Mouse (Mus musculus) lung, adult 2 months (tissue): ENCODE results near the gene Cmtm4. TPM values are rescaled to one million over a fixed set of nuclear protein-coding genes. Genes with fewer than 3 reads are reported as not detected.
A peak's percentile ranks its signal among the peaks of the same experiment; 100 is the strongest.

Experiments used
- DNase-seq: peaks from one replicate; pipeline ENCODE4 v3.0.0; 2022
- H3K4me1 ChIP-seq: fragments of 200-500 bp; 2 replicates; pipeline ENCODE4 v1.6.1; 2011; ENCODE audit warnings: low read length; ENCODE audit not compliant: control insufficient read depth, insufficient read depth
- H3K4me3 ChIP-seq: fragments of 200-500 bp; replicated peaks from 2 replicates; pipeline ENCODE3; 2011; ENCODE audit warnings: low read depth, mild to moderate bottlenecking, control low read depth, low read length; ENCODE audit errors: extremely low read depth
- CTCF ChIP-seq: fragments of 200-500 bp; IDR thresholded peaks from 2 replicates; pipeline ENCODE4 v1.5.1; 2011; ENCODE audit warnings: mild to moderate bottlenecking, low read length, control low read depth; ENCODE audit not compliant: insufficient read depth
- POLR2A ChIP-seq: fragments of 200-500 bp; IDR thresholded peaks from 2 replicates; pipeline ENCODE4 v1.6.1; 2011; ENCODE audit warnings: low read depth, mild to moderate bottlenecking, control low read depth, low read length, borderline replicate concordance; ENCODE audit errors: extremely low read depth
- WGBS: fragments of 180-500 bp; shearing (Covaris S2); methylation state at CpG from one replicate; pipeline ENCODE4 v1.1.7; 2018; 5-methylcytosine and 5-hydroxymethylcytosine counted together
- polyA plus RNA-seq: library from polyadenylated mRNA; depleted of rRNA; stranded (reverse); fragments of >200 nt; gene quantifications from 2 replicates; pipeline ENCODE4 v1.2.3, GENCODE M21; 2012

Cmtm4 gene
- polyA plus RNA-seq, 1 experiment = 22.4 TPM

DNA sequence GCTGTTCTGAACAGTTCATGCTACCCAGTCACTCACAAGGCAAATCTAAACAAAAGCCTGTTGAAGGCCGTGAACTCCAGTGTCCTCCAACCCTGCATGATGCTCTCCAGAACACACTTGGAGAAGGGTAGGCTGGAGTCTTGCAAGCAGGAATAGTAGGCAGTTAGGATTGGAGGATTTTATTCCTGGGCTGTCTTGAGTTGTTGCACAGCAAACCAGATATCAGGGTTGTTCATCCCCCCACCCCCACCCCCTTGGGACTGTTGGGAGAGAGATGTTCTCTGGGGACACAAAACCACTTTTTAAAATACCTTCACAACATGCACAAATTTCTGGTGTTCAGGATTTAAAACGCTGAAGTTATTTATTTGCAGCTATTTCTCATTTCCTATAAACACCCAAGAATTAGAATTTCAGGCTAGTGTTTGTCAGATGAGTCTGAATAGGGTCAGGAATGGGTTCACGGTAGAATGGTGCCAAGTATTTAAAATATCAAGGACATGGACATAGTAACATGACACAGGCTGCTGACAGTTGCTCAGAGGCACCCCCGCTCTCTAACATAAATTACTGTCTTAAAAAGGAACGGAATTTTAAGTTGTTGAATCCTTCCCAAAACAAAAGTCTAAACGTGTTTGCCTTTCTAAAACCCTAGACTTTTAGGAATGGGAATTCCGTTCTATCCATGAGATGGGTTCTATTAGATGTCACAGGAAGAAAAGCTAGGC is 17.4 kb upstream of the Cmtm4 start:
- TF ChIP-seq CTCF (no peak), POLR2A (no peak)
- no peak for DNase-seq
- 45% methylated on average over 7 of the region's 7 CpGs for WGBS

GRCm38 (mm10) chr8:104411972-104412371 is 16.4 kb upstream of the Cmtm4 start:
- Histone ChIP-seq H3K4me1 (no peaks in the 10 kb centered on the region), H3K4me3 (no peak overlapping the region)
- no peak for DNase-seq
- 74% methylated on average over 3 of the region's 3 CpGs for WGBS
- TF ChIP-seq CTCF (no peak), POLR2A (no peak)

More for the DNA sequence above, 17.4 kb upstream of the Cmtm4 start:
- Histone ChIP-seq H3K4me1 (no peaks in the 10 kb centered on the region), H3K4me3 (no peak overlapping the region)

GRCm38 (mm10) chr8:104411468-104411867 is 15.9 kb upstream of the Cmtm4 start:
- 92% methylated on average over 3 of the region's 3 CpGs for WGBS

DNA sequence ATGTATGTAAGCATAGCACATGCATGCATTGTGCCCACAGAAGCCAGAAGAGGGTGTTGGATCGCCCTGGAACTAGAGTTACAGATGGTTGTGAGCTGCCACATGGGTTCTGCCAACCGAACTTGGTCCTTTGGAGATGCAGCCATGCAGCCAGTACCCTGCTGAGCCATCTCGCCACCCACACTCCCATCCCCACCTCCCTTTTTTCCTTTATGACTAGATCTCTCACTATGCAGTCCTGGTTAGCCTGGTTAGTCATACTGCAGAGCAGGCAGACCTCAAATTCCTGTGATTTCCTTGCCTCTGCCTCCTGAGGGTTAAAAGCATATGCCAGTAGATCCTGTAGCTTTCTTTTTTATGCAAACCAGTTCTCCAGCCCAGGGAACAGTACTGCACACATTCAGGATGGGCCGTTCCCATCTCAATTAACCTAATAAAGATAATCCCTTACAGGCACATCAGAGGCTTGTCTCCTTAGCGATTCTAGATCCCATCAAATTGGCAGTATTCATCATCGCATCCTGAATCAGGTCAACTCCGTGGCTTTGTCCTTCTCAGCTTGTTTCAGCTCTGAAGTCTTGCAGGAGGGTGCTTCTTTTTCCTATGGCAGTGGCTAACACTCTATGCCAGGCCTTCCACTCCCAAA is 15.1 kb upstream of the Cmtm4 start:
- WGBS = 78% methylated on average over 7 of the region's 7 CpGs
- Histone ChIP-seq H3K4me1 (no peaks in the 10 kb centered on the region), H3K4me3 (no peak overlapping the region)
- no peak for TF ChIP-seq POLR2A
- TF ChIP-seq CTCF = no peak
- no peak for DNase-seq

More at GRCm38 (mm10) chr8:104411468-104411867, 15.9 kb upstream of the Cmtm4 start:
- no peak for TF ChIP-seq CTCF
- TF ChIP-seq POLR2A = no peak
- H3K4me1 ChIP-seq = no peaks in the 10 kb centered on the region
- no peak for DNase-seq
- no peak overlapping the region for H3K4me3 ChIP-seq

- 72% methylated on average over 7 of the region's 7 CpGs for WGBS
- TF ChIP-seq CTCF (no peak), POLR2A (no peak)
- no peak for DNase-seq
- H3K4me1 ChIP-seq = no peaks in the 10 kb centered on the region
- no peak overlapping the region for H3K4me3 ChIP-seq
Measured at GRCm38 (mm10) chr8:104408328-104409110, 12.9 kb upstream of the Cmtm4 start.

GRCm38 (mm10) chr8:104406340-104407128 is 10.9 kb upstream of the Cmtm4 start:
- Histone ChIP-seq H3K4me3 (no peak overlapping the region), H3K4me1 (no peaks in the 10 kb centered on the region)
- TF ChIP-seq POLR2A (no peak), CTCF (no peak)
- 72% methylated on average over 6 of the region's 6 CpGs for WGBS
- DNase-seq = no peak

GRCm38 (mm10) chr8:104405430-104406187 is 10.0 kb upstream of the Cmtm4 start:
- Histone ChIP-seq H3K4me3 (no peak overlapping the region), H3K4me1 (no peaks in the 10 kb centered on the region)
- 51% methylated on average over 15 of the region's 15 CpGs for WGBS
- DNase-seq = no peak
- TF ChIP-seq POLR2A (no peak), CTCF (no peak)

- 77% methylated on average over 3 of the region's 3 CpGs for WGBS
- DNase-seq = no peak
- peak; percentile 73 for TF ChIP-seq CTCF
- no peak for TF ChIP-seq POLR2A
- Histone ChIP-seq H3K4me3 (no peak overlapping the region), H3K4me1 (no peaks in the 10 kb centered on the region)
Measured at GRCm38 (mm10) chr8:104403596-104403995, 8.0 kb upstream of the Cmtm4 start.

DNA sequence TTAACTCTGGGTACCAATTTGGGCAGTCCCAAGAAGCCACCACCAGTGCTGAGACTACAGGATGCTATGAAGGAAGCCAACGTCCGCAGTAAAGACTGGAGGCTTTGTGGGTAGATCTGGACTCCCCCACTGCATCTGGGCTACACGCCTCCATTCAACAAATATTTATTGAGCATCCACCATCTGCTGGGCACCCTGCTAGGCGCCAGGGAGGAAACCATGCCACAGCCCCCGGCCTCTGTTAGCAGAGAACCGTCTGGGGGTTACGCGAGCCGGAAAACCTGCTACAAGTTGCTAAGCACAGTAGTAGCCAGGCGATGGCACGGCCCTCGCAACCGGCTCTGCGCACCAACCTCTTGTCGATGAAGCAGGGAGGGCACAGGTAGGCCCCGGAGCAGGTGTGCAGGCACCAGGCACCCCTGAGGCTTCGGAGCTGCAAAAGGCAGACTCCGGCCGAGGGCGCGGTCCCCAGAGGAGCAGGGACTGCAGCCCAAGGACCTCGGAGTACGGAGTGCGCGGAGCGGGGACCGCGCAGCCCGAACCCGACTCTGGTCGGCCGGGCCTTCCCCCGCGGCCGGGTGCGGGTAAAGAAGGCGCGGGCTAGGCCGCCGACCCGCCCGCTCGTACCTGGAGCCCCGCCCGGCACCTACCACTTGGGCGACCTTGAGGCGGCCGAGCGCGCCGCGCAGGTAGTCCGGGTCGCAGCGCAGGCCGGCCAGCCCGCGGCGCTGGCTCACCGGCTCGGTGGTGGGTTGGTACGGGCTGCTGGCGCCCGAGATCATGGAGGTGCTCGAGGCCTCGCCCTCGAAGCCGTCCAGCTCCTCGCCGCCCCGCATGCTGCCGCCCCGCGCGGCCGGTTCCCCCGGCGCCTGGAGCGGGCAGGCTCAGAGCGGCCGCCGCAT is 555 bp downstream of the Cmtm4 start:
- TF ChIP-seq CTCF (no peak), POLR2A (no peak)
- peak overlapping the region; percentile 71 for H3K4me3 ChIP-seq
- WGBS = under 1% methylated on average over 81 of the region's 82 CpGs
- DNase-seq = peak; percentile 54
- 0 out of 2 replicates have a peak, but pooled peaks cover 2% of the 10 kb centered on the region for H3K4me1 ChIP-seq
